Mouse (Mus musculus): ENCODE data around the gene Ccdc152. TPM values are rescaled to one million over a fixed set of nuclear protein-coding genes. Genes with fewer than 3 reads are reported as not detected.

Ccdc152 gene
- polyA plus RNA-seq, 1 experiment, result 0.45 TPM

- no peaks in the 10 kb centered on the region for H3K9me3 ChIP-seq (replicated peaks; ENCODE audit: control insufficient read depth, insufficient read depth, low read length, poor library complexity, severe bottlenecking)
- peaks cover 6% of the 10 kb centered on the region for H3K4me1 ChIP-seq (ENCODE audit: control insufficient read depth, insufficient read depth, low read length)
- H3K4me3 ChIP-seq (ENCODE audit: low read depth, low read length), result no peak within 1 kb of the TSS
- H3K27me3 ChIP-seq (ENCODE audit: control insufficient read depth, insufficient read depth, low read length, poor library complexity, severe bottlenecking), result no peaks in the 10 kb centered on the region
- H3K36me3 ChIP-seq (ENCODE audit: control insufficient read depth, insufficient read depth, low read length, poor library complexity, severe bottlenecking), result no peaks in the 10 kb centered on the region
- H3K9ac ChIP-seq (ENCODE audit: low read depth, poor library complexity, severe bottlenecking), result no peak within 1 kb of the TSS
- TF ChIP-seq POLR2A (IDR thresholded peaks at IDR 0.05; ENCODE audit: insufficient read depth, low read length) (no peak), CTCF (IDR thresholded peaks at IDR 0.05; ENCODE audit: low read depth, low read length) (no peak), EP300 (IDR thresholded peaks at IDR 0.05; ENCODE audit: insufficient read depth, low read depth, low read length) (no peak)
- no peak within 1 kb of the TSS for H3K27ac ChIP-seq (ENCODE audit: insufficient read depth, low read length)
Measured at GRCm38 (mm10) chr15:3268247-3268646, 35.1 kb downstream of the Ccdc152 start, which contains the start of gene Selenop. Selenop (plus strand) TSS chr15:3268547.

DNA sequence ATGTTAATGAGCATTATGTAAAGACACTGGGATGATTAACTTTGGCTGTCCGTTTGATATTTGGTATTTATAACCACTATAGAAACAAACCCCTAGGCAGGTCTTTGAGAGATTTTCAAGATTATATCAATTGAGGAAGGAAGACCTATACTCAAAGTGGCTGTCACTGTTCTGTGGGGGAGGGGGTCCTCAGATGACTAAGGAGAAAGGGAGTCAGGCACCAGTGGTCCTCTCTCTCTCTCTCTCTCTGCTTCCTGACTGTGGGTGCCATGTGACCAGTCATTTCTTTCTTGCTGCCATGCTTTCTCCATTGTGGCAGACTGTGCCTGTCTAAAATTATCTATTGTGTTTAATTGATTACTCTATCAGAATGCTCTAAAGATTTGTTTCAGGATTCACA is 38.5 kb downstream of the Ccdc152 start:
- Histone ChIP-seq H3K9ac (ENCODE audit: low read depth, poor library complexity, severe bottlenecking) (no peak overlapping the region), H3K4me1 (ENCODE audit: control insufficient read depth, insufficient read depth, low read length) (peaks cover 4% of the 10 kb centered on the region), H3K27me3 (ENCODE audit: control insufficient read depth, insufficient read depth, low read length, poor library complexity, severe bottlenecking) (no peaks in the 10 kb centered on the region), H3K36me3 (ENCODE audit: control insufficient read depth, insufficient read depth, low read length, poor library complexity, severe bottlenecking) (no peaks in the 10 kb centered on the region), H3K9me3 (replicated peaks; ENCODE audit: control insufficient read depth, insufficient read depth, low read length, poor library complexity, severe bottlenecking) (no peaks in the 10 kb centered on the region), H3K27ac (ENCODE audit: insufficient read depth, low read length) (no peak overlapping the region), H3K4me3 (ENCODE audit: low read depth, low read length) (no peak overlapping the region)
- TF ChIP-seq EP300 (IDR thresholded peaks at IDR 0.05; ENCODE audit: insufficient read depth, low read depth, low read length) (no peak), CTCF (IDR thresholded peaks at IDR 0.05; ENCODE audit: low read depth, low read length) (no peak), POLR2A (IDR thresholded peaks at IDR 0.05; ENCODE audit: insufficient read depth, low read length) (no peak)

GRCm38 (mm10) chr15:3264293-3264692 is 39.0 kb downstream of the Ccdc152 start:
- Histone ChIP-seq H3K27ac (ENCODE audit: insufficient read depth, low read length) (no peak overlapping the region), H3K9me3 (replicated peaks; ENCODE audit: control insufficient read depth, insufficient read depth, low read length, poor library complexity, severe bottlenecking) (no peaks in the 10 kb centered on the region), H3K4me1 (ENCODE audit: control insufficient read depth, insufficient read depth, low read length) (no peaks in the 10 kb centered on the region), H3K36me3 (ENCODE audit: control insufficient read depth, insufficient read depth, low read length, poor library complexity, severe bottlenecking) (no peaks in the 10 kb centered on the region), H3K9ac (ENCODE audit: low read depth, poor library complexity, severe bottlenecking) (no peak overlapping the region), H3K4me3 (ENCODE audit: low read depth, low read length) (no peak overlapping the region), H3K27me3 (ENCODE audit: control insufficient read depth, insufficient read depth, low read length, poor library complexity, severe bottlenecking) (no peaks in the 10 kb centered on the region)
- TF ChIP-seq CTCF (IDR thresholded peaks at IDR 0.05; ENCODE audit: low read depth, low read length) (no peak), POLR2A (IDR thresholded peaks at IDR 0.05; ENCODE audit: insufficient read depth, low read length) (no peak), EP300 (IDR thresholded peaks at IDR 0.05; ENCODE audit: insufficient read depth, low read depth, low read length) (no peak)

DNA sequence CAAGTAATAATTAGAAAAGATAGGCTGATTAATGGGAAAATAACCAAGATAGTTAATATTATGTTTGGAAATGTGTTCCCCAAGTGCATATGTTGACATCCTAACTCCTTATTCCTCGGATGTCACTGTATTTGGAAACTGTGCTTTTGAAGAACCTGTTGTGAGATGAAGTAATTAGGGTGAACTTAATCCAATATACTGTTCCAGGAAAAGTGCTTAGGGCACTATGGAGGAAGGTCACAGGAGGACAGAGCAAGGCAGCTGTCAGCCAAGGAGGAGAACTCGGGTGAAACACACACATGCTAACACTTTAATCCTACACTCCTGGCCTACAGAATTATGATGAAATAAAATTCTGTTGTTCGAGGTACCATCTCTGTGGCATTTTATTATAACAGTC is 40.4 kb downstream of the Ccdc152 start:
- Histone ChIP-seq H3K36me3 (ENCODE audit: control insufficient read depth, insufficient read depth, low read length, poor library complexity, severe bottlenecking) (no peaks in the 10 kb centered on the region), H3K4me3 (ENCODE audit: low read depth, low read length) (no peak overlapping the region), H3K9ac (ENCODE audit: low read depth, poor library complexity, severe bottlenecking) (no peak overlapping the region), H3K27ac (ENCODE audit: insufficient read depth, low read length) (no peak overlapping the region), H3K4me1 (ENCODE audit: control insufficient read depth, insufficient read depth, low read length) (no peaks in the 10 kb centered on the region), H3K9me3 (replicated peaks; ENCODE audit: control insufficient read depth, insufficient read depth, low read length, poor library complexity, severe bottlenecking) (no peaks in the 10 kb centered on the region), H3K27me3 (ENCODE audit: control insufficient read depth, insufficient read depth, low read length, poor library complexity, severe bottlenecking) (no peaks in the 10 kb centered on the region)
- TF ChIP-seq POLR2A (IDR thresholded peaks at IDR 0.05; ENCODE audit: insufficient read depth, low read length) (no peak), CTCF (IDR thresholded peaks at IDR 0.05; ENCODE audit: low read depth, low read length) (no peak), EP300 (IDR thresholded peaks at IDR 0.05; ENCODE audit: insufficient read depth, low read depth, low read length) (no peak)

- no peak for TF ChIP-seq CTCF (IDR thresholded peaks at IDR 0.05; ENCODE audit: low read depth, low read length)
- TF ChIP-seq POLR2A (IDR thresholded peaks at IDR 0.05; ENCODE audit: insufficient read depth, low read length), result no peak
- TF ChIP-seq EP300 (IDR thresholded peaks at IDR 0.05; ENCODE audit: insufficient read depth, low read depth, low read length), result no peak
Measured at GRCm38 (mm10) chr15:3260309-3260708, 43.0 kb downstream of the Ccdc152 start.

GRCm38 (mm10) chr15:3259025-3259424 is 44.3 kb downstream of the Ccdc152 start:
- Histone ChIP-seq H3K4me3 (ENCODE audit: low read depth, low read length) (no peak overlapping the region), H3K27me3 (ENCODE audit: control insufficient read depth, insufficient read depth, low read length, poor library complexity, severe bottlenecking) (no peaks in the 10 kb centered on the region), H3K4me1 (ENCODE audit: control insufficient read depth, insufficient read depth, low read length) (no peaks in the 10 kb centered on the region), H3K27ac (ENCODE audit: insufficient read depth, low read length) (no peak overlapping the region), H3K9ac (ENCODE audit: low read depth, poor library complexity, severe bottlenecking) (no peak overlapping the region), H3K9me3 (replicated peaks; ENCODE audit: control insufficient read depth, insufficient read depth, low read length, poor library complexity, severe bottlenecking) (peaks cover 5% of the 10 kb centered on the region; the same call in 1 of the 2 replicates), H3K36me3 (ENCODE audit: control insufficient read depth, insufficient read depth, low read length, poor library complexity, severe bottlenecking) (no peaks in the 10 kb centered on the region)
- TF ChIP-seq POLR2A (IDR thresholded peaks at IDR 0.05; ENCODE audit: insufficient read depth, low read length) (no peak), CTCF (IDR thresholded peaks at IDR 0.05; ENCODE audit: low read depth, low read length) (no peak), EP300 (IDR thresholded peaks at IDR 0.05; ENCODE audit: insufficient read depth, low read depth, low read length) (no peak)

More at GRCm38 (mm10) chr15:3260309-3260708, 43.0 kb downstream of the Ccdc152 start:
- no peaks in the 10 kb centered on the region for H3K27me3 ChIP-seq (ENCODE audit: control insufficient read depth, insufficient read depth, low read length, poor library complexity, severe bottlenecking)
- H3K9ac ChIP-seq (ENCODE audit: low read depth, poor library complexity, severe bottlenecking), result no peak overlapping the region
- no peaks in the 10 kb centered on the region for H3K4me1 ChIP-seq (ENCODE audit: control insufficient read depth, insufficient read depth, low read length)
- no peaks in the 10 kb centered on the region for H3K9me3 ChIP-seq (replicated peaks; ENCODE audit: control insufficient read depth, insufficient read depth, low read length, poor library complexity, severe bottlenecking)
- no peak overlapping the region for H3K27ac ChIP-seq (ENCODE audit: insufficient read depth, low read length)
- H3K4me3 ChIP-seq (ENCODE audit: low read depth, low read length), result no peak overlapping the region
- H3K36me3 ChIP-seq (ENCODE audit: control insufficient read depth, insufficient read depth, low read length, poor library complexity, severe bottlenecking), result no peaks in the 10 kb centered on the region
